Mouse (Mus musculus): ENCODE measurements around the gene Mug1. TPM values are rescaled to one million over a fixed set of nuclear protein-coding genes. Genes with fewer than 3 reads are reported as not detected.
"Not testable (repeated sequence)": the region's sequence is repeated elsewhere in the genome, so short reads cannot be mapped to it uniquely, and the experiment has no call there.

Mug1 gene
- total RNA-seq (2021) = under 1 TPM in 1 of 2 experiments, not detected in 1; 0.18 TPM
- long read RNA-seq, experiment 1 = 0 reads
- long read RNA-seq, experiment 2 = 0 reads

DNA sequence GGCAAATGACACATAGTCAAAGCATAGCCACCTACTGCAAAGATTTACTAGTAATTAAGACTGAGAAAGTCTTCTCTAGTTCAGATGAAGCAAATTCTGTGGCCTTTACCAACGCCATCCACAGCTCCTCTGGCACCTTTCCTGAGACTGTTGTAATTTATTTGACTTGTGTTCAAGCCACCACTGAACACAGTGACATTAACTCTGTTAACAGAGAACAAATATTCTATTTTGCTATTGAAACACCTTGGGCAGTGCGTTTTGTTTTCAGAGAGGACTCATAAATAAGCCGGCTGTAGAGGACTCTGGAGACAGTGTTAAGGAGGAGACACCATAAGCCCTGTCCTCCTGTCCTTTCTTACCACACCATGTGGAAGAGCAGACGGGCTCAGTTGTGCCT, at the start of gene Mug1:
TSS of gene Mug1 (plus strand) at position 271 of the 400 bp plus-strand sequence.
- not testable (repeated sequence) for DNase-seq

DNA sequence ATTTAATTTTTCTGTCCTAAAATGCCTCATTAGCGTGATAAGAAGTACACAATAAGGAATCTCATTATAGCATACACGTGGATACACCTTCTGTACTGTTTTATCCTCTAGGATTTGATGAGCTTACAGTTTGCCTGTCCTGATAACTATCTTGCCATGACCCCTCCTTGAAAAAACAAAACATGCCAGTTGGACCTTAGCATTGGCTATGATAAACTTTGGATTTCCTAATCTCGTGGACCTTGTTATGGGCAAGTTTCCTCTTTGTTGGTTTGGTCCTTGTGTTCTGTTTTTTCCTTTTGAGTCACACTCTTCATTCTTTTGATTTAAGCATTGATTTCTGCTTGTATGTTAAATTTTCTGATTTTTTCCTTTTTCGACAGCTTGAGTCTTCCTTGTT, 10.3 kb upstream of the Mug1 start:
- no peak for DNase-seq

DNA sequence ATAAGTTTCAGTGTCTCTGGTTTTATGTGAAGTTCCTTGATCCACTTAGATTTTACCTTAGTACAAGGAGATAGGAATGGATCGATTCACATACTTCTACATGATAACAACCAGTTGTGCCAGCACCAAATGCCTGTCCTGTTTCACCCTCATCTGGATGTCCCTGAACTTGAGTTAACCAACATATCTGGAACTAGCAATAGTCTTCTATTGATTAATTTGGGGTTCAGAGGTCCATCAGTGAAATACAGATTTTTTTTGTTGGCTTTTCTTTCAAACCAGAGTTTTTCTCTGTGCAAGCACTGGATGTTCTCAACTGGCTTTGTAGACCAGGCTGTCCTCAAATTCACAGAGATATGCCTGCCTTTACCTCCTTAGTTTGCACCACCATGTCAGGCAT, 2.0 kb upstream of the Mug1 start:
- no peak for DNase-seq

DNA sequence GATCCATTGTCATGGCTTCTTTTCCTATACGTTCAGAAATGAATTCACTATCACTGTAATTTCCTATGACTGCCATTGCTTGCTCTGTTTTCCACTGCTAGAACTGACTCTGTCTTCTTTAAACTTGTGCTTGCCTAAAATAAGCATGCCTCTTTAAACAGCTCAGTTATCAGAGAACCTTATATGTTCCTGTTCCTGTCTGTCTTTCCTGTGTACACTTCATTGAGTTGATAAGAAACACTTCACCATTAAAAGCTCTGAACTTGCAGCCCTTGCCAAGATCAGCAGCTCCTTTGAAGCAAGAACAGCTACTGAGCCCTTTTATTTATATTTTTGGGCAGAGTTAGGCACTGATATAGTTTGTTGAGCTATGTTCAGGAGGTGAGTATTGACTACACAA, 10.0 kb downstream of the Mug1 start:
- no peak for DNase-seq

Other genes starting within 250 kb of the Mug1 start
- gene A2m, start 203.2 kb upstream of the Mug1 start, total RNA-seq (2021) = under 1 TPM; 0.12 to 0.93 TPM
- gene Gm7298, start 105.6 kb upstream of the Mug1 start, total RNA-seq (2021) = not detected
- gene Mug2, start 168.2 kb downstream of the Mug1 start, total RNA-seq (2021) = not detected

All from gastrocnemius, postnatal 10 days (tissue).